Mouse (Mus musculus) inflammation-experienced regulatory T-cells, adult 6 months (primary cell): Measurements from ENCODE around the gene Cox7a2l. TPM values are rescaled to one million over a fixed set of nuclear protein-coding genes. Genes with fewer than 3 reads are reported as not detected.

ENCODE experiments used
- ATAC-seq: one replicate; pipeline ENCODE4 v1.8.0; 2017
- polyA plus RNA-seq, 3 experiments: library from polyadenylated mRNA; unstranded; fragments of 100-300 nt; shearing (Covaris generic); gene quantifications; one replicate each; pipeline ENCODE4 v1.2.1; 2017

Cox7a2l gene
- polyA plus RNA-seq = 100 to 1,000 TPM; 353 to 565 (median 539) TPM

DNA sequence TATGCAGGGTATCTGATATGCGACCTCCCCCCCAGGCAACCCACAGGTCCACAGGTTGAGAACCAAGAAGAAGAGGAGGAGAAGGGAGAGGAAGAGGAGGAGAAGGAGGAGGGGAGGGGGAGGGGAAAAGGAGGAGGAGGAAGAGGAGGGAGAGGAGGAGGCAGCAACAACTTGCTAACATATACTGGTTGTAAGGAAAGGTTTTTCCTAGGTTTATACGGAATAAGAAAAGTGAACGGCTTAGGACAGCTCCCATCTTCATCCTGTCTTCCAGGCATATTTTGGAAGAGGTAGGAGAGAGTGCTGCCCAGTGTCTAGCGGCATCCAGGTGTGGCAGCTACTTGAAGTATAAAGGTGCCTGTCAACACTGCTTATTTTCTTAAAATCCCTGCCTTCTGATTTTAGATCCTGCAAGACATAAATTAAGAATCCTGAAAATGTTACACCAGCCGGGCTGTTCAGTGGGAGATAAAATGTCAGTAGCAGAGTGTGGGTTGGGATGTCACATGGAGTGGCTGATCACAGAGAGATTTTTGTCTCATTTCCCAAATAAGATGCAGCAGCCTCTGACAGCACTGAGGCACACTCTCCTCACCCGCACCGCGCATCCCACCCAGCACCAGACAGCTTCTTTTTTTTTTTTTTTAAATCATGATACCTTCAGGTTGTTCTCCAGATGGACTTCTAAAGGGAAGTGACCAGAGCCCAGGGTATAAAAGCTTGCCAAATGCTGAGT is at the start of gene Cox7a2l:
TSS of gene Cox7a2l (minus strand) at position 51 of the 736 bp plus-strand sequence.
- ATAC-seq = no peak

- no peak for ATAC-seq
Observed at GRCm38 (mm10) chr17:83565506-83565905, 48.4 kb upstream of the Cox7a2l start.

DNA sequence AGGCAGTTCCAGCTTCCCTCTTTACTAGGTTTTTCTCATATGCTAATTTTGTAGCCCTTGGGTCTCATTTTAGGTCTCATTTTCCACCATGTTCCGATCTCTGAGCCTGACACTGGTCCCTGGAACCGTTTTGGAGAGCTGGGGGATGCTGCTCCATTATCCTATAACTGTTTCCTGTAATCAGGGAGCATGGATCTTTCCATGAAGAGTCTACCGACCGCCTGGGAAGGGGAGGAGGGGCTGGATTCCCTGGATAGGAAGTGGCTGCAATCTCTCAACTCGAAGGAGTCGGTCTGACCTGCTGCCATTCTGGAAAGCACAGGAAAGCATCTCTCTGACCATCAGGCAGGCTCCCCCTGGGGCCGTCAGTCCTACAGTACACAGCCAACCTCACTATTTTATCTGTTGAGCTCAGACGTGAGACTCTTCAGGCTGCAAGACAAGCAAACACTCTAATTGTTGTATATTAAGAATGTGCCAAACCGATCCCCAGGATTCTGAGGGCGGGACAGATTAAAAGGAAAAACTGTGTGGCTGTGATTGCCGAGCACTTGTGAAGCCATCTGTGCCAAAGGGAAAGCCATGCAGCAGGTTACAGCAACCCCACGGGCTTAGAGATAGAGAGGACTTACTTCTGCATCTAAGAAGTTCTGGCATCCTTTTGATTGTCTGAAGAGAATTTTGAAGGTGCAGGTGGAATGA is 47.1 kb upstream of the Cox7a2l start:
- ATAC-seq = no peak

DNA sequence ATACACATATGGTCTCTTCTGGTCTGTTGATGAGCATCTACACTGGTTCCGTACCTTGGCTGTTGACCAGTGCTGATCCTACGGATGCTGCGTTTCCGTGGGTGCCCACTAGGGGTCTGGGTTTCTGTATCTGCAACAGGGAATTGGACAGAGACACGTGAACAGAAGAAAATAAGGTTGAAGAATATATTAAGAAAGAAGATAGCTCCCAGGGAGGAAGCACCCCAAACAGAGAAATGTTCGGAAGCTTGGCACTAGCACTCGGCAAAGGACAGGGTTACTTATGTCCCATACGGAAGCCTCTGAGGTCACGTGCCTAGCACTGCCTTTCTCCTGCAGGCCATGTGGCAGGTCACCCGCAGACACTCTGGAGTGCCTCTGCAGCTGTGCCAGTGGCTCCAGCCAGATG is 46.6 kb upstream of the Cox7a2l start:
- ATAC-seq = no peak

- ATAC-seq = no peak
Observed at GRCm38 (mm10) chr17:83562153-83563010, 45.3 kb upstream of the Cox7a2l start.

DNA sequence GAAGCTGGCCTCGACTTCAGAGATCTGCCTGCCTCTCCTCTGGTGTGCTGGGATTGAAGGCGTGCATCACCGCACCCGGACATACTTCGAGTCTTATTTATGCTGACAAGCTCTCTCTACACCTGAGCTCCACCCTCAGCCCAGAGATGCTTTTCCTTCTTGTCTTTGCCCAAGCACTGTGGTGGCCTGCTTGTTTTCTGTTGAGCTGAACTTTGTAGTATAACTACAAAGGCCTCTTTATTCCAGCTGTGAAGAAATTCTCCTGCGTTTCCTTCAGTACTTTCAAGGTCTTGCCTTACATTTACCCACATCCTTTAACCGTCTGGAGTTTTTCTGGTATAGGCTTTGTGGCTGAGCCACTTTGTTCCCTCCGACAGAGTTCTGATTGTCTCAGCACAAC is 42.0 kb upstream of the Cox7a2l start:
- no peak for ATAC-seq

DNA sequence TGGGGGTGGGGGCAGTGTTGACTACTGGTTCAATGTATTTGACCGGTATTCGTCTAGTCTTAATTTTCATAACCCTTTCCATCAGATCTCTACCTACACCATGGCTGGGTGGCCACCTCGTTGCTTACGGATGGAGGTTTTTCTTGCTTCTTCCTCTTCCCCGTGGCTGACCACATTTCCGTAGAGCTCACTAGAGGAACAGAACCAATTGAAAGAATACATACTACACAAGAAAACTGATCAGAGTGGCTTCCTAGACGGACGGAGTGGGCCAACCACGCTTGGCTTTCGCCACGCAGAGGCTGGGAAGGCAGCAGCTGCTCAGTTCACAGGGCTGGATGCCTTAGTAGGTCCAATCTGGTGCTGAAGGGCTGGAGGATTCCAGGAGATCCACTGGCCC is 38.7 kb upstream of the Cox7a2l start:
- ATAC-seq = no peak

DNA sequence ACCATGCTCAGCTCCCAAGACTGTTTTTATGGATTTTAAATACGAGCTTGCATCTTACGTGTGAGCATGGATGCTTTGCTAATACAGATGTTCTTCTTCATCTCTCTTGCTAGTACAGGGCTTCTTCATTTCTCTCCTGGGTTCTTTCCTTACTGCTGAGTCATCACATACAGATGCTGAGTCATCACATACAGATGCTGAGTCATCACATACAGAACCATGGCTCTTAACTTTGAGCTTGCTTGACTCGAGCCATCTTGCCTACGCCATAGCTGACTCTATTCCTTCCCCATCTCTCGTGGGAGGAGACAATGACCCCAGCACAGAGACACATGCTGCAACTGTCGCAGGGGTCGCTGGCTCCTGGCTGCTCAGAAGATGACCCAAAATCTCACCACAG is 37.9 kb upstream of the Cox7a2l start:
- no peak for ATAC-seq

- peak; percentile 61 for ATAC-seq
Observed at GRCm38 (mm10) chr17:83548501-83549233, 31.5 kb upstream of the Cox7a2l start.

DNA sequence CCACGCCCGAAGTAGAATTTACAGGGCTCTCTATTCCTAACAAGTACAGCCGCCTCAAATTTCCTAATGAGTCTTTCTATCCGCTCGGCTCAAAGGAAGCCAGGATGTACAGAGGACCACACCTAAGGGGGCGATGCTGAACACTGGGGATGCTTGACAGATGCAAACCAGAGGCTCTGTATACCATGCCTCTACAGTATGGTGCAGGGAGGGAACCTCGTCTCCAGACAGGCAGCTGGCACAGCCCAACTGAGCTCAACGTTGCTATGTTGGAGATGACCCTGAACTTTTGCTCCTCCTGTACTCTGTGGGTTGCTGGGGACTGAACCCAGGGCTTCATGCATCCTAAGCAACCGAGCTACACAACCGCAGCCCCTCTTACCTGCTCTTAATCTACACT is 30.0 kb upstream of the Cox7a2l start:
- no peak for ATAC-seq

GRCm38 (mm10) chr17:83545756-83546742 is 28.9 kb upstream of the Cox7a2l start:
- peak; percentile 25 for ATAC-seq

GRCm38 (mm10) chr17:83545259-83545658 is 28.1 kb upstream of the Cox7a2l start:
- ATAC-seq = peak; percentile 36

- ATAC-seq = no peak
Observed at GRCm38 (mm10) chr17:83542424-83542823, 25.3 kb upstream of the Cox7a2l start.

GRCm38 (mm10) chr17:83539262-83540037 is 22.3 kb upstream of the Cox7a2l start:
- ATAC-seq = no peak

GRCm38 (mm10) chr17:83538694-83539093 is 21.6 kb upstream of the Cox7a2l start:
- ATAC-seq = no peak

DNA sequence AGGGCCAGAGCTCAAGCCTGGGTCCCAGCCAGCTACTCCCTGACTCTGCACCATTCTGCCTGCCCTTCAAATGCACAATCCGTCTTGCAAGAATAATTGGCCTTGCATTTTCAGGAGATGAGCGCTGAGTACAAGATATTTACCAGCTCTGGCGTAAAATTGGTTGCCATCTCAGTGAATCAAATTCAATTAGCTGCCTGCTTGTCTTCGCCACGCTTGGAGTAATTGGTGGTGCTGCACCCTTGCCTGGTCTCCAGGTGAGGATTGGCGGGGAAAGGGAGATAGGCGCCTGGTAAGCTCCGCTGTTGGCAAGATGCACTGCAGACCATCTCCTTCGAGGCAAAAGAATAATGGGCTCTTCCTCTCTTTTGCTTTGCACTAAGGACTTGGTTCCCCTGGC is 21.0 kb upstream of the Cox7a2l start:
- ATAC-seq = no peak

DNA sequence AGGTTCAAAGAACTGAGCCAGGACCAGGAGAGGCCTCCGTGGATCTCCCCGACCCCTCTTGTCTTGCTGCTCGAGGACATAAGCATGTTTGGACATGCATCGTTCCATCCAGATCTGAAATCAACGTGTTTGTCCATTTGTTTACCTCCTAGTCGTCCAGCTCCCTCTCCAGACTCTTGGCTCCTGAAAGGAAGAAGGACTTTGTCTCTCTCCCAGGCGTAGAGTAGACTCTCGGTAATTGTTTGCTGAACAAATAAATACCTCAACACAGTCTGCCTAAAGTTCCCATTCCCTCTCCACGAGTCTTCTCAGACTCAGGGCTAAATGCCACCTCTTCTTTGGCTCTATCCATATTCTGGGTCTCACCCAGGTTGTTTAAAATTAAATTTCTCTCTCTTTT is 16.0 kb upstream of the Cox7a2l start:
- ATAC-seq = no peak

DNA sequence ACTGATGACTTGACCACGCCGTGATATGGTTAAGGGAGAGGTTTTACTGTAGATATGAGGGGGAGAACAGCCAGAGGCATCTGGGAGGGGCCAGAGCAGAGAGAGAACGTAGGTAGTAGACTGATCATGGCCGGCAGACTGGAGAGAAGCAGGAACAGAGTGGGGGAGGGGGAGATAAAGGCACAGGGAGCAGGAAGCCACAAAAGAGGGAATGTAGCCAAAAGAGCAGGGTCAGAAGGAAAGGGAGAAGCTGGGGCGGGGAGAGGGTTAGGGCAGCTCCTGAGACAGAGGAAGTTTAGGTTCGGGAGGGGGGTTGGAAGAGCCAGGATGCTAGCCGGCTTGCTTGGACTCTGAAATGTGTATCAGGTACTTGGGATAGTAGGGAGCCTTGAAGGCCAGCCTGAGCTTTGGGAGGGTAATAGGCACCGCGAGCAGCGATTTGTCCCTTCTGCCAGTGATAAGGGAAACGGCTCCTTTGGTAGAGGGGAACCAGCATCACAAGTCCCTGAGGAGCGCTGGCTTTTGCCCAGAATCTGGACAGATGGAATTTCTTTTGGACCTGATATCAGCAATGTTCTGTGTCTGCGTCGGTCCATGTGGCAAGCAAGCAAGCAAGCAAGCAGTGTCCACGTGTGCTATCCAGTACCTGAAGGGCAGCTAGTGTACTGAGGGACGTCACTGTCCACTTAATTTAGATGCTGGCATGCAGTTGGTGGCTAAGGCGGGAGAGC is 10.7 kb upstream of the Cox7a2l start:
- ATAC-seq = peak; percentile 26
